Mouse (Mus musculus) hindlimb bud, embryonic 11.5 days (tissue): Measurements from ENCODE around the gene Cyp3a16.
"Not testable (repeated sequence)": the region's sequence is repeated elsewhere in the genome, so short reads cannot be mapped to it uniquely, and the experiment has no call there.

Experiments used
- DNase-seq: peaks from one replicate; pipeline ENCODE4 v3.0.0-alpha.2; 2012; ENCODE audit warnings: low read depth, low spot score; ENCODE audit errors: extremely low spot score

Cyp3a16 gene

DNA sequence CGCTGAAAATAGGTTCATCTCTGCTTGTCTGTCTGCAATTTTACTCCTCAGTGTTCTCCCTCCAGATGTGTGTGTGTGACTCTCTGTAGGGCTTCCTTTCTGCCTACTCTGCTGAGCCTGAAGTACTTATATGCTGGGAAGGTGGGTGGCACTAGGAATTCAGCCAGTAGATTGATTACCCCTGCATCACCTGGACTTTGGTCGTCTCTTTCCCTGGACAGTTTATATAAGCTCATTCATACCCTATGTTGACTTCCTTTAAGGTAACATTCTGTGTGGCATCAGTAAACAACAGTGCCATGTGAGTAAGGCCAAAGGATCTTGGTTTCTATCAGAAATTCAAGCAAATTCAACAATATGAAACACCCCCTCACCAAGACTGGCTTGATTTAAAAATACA lies at the start of gene Cyp3a16:
Gene Cyp3a16 (minus strand): TSS at position 101 of the 400 bp plus-strand sequence.
- not testable (repeated sequence) for DNase-seq

DNA sequence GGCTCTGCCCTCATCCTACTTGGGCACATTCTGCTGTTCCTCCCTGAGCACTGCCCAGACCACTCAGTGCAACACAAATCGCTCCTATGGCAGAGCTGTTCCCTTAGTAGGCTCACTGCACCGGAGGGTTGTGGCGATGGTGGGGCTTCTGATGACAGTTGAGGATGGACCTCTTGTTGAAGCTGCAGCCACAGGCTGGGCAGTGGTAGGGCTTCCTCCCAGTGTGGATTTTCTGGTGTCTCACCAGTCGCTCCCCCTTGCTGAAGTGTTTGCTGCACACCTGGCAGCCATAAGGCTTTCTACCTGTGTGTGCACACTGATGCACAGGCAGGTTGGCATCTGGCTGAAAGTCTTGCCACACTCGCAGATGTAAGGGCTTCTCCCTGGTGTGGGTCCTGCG lies 20.8 kb upstream of the Cyp3a16 start:
- DNase-seq, result no peak

DNA sequence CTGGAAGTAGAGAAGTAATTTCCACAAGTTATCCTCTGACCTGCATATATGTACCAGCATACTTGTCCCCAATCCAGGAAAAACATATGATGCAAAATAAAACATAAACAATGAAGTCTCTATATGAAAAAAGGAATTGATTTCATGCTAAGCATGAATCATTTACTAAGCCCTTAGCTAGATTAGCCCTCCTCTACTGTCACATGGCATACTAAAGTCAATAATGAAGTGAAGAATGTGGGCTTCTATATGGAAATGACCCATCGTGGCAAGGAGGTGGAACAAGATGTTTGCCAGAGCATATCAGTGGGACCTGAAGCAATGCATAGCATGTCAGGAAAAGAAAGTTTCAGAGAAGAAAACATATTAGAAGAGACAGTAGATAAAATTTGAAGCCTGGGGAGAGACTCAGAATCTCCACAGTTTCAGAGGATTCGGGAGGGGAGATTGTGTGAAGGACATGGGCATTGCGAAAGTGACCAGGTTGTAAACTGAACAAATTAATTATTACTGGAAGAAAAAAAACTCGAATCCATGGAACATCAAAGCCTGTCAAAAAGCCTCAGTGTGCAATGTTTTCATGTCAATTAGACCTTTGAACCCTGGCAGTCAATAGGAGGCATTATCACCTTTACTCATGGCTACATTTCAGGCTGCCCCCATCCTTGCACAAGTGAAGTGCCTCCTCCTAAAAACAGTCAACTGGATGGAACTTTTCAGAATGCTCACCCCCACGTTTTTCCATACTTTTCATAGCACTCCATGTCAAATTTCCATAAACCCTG lies 5.0 kb downstream of the Cyp3a16 start:
- no peak for DNase-seq

DNA sequence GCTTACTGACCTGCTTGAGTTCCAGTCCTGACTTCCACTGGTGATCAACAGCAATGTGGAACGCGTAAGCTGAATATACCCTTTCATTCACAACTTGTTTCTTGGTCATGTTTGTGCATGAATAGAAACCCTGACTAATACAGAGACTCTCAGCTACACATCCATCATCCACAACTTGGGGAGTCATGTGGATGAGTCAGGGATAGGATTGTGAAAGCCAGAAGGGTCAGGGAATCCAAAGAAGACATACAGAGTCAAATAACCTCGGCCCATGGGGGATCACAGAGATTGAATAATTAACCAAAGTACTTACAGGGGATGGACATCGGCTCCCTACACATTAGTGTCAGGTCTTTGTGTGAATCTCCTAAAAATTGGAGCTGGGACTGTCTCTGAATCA lies 7.2 kb downstream of the Cyp3a16 start:
- DNase-seq, result no peak

DNA sequence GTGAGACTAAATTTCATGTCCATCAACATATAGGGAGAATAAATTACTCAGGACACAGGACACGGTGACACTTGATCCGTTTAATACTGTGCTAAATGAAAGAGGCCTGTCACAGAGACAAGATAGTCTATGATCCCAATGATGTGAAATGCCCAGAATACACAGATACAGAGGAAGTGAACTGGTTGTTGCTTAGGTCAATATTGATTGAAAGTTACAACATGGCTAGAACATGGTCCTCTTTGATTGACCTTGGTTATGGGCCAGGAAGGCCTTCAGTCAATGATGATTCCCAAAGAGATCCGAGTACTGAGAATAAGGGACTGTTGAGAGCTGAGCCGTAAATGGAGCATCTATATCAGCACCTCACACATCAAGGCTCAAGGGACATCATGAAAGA lies 15.1 kb downstream of the Cyp3a16 start:
- no peak for DNase-seq

DNA sequence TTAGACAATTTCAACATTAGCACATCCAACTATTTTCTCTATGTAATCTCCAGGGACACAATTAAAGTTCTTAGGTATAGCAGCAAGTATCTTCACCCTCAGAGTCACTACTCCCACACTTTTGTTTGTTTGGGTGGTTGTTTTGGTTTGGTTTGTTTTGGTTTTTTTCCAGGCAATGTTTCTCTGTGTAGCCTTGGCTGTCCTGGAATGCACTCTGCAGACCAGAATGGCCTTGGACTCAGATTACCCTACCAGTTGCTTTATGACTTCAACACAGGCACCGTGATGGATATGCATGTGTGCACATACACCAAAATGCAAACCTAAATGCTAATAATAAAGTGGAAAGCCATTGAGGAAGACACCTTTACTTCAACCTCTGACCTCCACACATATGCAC lies 35.8 kb downstream of the Cyp3a16 start:
- DNase-seq, result no peak

DNA sequence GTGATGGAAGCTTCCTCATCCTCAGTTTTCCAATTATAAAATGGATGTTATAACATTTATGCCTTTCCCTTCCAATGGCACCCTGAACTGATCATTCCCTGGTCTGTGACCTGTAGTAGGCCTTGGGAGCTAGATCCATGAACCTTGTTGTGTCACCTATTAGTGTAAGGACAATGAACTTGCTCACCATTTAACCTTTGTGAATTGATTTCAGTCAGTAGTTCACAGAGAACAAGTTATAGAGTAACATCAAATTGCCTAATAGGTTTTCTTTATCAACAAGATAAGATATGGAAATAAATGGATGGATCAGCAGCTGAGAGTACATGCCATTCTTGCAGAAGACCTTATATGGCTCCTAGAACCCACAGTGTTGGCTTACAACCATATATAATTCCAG lies 38.5 kb downstream of the Cyp3a16 start:
- no peak for DNase-seq

DNA sequence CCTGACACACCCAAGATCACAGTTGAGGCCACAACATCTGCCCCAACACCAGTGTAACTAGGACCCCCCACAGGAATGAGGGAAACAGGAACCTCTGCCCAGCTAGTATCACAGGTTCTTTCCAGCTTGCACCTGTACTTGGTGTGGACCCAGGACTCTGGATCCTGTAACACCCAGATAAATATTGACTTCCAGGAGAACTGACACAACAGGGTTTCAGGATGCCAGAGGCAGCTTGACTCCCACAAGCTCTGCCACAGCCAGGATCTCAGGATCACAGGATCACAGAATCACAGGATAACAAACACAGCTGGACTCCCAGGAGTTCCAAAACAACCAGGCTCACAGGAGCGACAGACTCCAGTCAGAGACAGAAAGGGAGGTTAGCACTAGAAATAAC lies 47.2 kb downstream of the Cyp3a16 start:
- no peak for DNase-seq

DNA sequence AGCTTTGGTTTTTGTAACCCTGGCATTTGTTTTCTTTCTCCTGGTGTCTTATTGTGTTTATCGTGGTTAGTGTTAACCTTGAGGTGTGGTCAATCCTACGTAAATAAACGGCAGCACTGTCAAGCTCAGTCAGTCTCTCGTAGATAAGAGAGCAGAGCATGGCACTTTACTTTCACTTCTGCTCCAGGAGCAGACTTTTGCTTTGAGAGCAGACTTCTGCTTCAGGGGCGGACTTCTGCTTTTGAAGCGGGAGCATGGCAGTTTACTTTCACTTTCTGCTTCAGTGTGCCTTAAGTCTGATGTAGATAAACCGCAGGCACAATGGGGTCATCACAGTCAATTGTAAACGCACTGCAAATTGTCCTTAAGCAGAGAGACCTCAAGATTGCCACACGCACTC lies 54.1 kb downstream of the Cyp3a16 start:
- not testable (repeated sequence) for DNase-seq
